Mouse (Mus musculus): ENCODE measurements around the gene Pilra.
A peak's percentile ranks its signal among the peaks of the same experiment; 100 is the strongest.
"Not testable (repeated sequence)": the region's sequence is repeated elsewhere in the genome, so short reads cannot be mapped to it uniquely, and the experiment has no call there.

Pilra gene

DNA sequence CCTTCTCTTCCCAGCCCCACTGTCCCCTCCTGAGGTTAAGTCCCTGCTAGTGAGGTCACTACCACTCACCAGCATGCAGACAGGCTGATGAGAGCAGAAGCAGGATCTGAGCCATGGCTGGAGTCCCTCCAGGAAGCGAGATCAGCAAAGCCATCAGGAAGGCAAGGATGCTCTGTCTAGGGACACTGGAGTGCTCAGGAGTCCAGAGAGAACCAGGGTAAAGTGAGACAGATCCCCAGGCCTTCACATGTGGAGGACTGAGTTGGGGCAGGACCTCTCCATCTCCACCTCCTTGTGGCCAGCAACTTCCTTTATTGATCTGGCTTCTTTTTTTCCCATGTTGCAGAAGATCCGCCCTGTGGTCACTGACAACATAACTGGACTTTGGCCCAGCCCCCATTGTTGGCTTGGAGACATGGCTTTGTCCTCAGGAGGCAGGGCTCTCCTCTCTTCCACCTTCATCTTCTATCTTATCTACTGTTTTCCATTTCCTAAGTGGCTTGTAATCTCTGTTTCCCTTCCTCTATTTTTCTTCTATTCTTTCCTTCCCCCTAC is at the start of gene Pilra:
TSS of gene Pilra (minus strand) at position 316 of the 555 bp plus-strand sequence.
- DNase-seq = not testable (repeated sequence)

DNA sequence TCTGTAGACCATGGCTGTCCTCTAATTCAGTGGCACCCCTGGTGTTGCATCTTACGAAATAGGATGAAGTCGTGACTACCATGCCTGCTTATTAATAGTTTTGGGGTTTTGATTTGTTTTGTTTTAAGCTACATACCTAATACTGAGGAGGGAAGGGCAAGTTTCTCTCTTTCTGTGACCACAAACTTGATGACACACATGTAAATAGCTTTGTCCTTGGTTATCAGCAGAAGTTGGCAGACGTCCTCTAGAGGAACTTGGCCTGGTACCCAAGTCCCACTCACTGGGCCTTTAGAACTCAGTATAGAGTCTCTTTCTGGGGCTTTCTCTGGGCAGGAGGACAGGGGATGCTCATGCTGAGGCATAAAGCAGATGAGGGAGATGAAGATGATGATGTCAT is 47.3 kb upstream of the Pilra start:
- no peak for DNase-seq

DNA sequence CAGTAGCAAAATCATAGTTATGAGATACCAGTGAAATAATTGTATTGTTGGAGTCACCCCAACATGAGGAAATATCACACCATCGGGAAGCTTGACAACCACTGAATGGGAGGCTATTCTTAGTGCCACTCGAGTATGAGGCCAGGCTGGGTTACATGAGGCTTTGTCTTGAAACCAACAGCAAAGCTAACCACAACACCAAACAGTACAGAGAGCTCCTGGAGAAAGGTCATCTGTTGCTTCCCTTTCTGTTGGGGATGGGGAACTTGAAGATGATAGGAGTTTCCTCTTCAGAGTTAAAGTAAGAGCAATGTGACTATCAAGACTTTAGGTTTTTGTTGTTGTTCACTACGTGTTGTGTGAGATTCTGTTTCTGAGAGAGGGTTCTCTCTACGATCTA is 46.8 kb upstream of the Pilra start:
- DNase-seq = no peak

DNA sequence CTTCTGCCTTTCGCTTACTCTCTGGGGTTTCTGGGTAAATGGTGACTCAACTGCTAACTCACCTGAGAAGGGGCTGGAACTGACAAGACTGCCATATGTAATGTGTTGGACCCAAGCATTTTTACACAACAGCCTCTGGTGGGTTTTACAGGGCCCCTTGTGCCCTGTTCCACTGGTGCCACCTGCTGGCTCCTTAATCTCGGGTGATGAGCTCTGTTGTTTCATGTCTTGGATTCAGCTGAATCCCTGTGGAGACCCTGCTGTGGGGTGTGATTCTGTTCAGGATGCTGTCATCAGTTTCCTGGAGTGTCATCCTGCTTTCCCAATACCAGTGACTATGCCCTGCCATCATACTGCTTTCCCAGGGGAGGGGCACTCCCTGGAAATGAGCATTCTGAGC is 41.8 kb upstream of the Pilra start:
- DNase-seq = peak; percentile 76

DNA sequence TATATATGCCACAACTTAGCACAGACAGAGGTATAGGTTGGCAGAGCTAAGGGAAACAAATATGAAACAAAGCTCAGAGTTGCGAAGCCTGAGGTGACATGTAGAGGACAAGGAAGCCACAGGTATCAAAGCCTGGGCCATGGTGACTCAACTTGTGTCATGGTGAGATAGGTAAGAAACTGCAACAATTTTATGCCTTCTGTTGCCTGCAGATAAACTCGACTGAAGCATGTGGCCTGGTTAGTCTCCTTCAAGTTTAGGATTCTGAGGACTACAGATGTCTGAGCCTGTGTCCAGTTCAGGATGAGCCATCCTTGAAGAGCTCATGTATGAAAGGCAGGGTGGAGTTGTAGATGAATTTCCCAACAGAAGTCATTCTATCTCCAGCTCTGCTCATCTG is 39.0 kb upstream of the Pilra start:
- DNase-seq = no peak

DNA sequence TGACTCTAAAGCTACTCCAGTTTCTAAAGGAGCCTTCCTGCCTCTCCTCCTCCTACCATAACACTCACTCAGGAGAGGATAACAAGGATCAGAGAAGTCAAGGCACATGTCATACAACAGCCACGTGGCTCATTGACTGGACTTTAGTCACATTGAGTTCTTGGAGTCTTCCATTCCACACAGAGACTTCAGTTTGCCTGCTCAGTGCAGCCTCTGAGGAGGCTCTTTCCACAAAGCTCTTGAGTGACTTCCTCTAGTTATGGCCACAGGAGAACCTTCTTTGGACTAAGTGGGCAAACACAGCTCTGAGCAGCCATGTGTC is 36.3 kb upstream of the Pilra start:
- DNase-seq = not testable (repeated sequence)

DNA sequence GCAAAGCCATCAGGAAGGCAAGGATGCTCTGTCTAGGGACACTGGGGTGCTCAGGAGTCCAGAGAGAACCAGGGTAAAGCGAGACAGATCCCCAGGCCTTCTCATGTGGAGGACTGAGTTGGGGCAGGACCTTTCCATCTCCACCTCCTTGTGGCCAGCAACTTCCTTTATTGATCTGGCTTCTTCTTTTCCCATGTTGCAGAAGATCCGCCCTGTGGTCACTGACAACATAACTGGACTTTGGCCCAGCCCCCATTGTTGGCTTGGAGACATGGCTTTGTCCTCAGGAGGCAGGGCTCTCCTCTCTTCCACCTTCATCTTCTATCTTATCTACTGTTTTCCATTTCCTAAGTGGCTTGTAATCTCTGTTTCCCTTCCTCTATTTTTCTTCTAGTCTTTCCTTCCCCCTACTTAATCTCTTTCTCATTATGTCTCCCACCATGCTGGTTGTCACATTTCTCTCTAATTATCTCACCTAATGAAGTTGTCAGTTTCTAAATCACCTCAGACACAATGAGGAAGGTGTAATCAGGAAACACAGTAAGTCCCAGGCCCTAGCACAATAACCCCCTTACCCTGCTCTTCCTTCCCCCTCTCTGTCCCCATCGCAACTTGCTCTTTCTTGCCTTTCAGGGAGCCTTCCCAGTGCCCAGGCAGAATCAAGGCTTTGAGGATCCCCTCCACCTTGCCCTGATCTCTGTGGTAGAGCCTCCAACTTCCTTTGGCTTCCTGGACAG is 35.7 kb upstream of the Pilra start, which contains the start of gene Pilrb2:
TSS of gene Pilrb2 (minus strand) at position 172 of the 737 bp plus-strand sequence.
- not testable (repeated sequence) for DNase-seq

DNA sequence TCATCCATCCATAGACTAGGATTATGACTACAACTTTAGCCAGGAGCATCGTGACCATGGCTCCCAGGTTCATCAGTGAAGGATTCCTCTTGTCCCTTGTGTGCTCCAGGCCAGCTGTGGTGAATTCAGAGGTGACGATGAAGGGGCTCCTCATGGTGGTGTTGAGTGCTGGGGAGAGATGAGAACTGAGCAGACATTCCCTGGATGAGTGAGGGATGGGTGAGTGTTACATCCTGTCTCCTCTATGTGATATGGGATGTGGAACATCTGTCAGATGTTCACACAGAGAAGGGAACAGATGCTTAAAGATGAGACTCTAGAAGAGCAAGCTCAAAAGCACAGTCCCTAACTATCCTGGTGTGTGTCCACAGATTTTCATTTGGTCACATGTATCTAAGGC is 32.5 kb upstream of the Pilra start:
- DNase-seq = not testable (repeated sequence)

DNA sequence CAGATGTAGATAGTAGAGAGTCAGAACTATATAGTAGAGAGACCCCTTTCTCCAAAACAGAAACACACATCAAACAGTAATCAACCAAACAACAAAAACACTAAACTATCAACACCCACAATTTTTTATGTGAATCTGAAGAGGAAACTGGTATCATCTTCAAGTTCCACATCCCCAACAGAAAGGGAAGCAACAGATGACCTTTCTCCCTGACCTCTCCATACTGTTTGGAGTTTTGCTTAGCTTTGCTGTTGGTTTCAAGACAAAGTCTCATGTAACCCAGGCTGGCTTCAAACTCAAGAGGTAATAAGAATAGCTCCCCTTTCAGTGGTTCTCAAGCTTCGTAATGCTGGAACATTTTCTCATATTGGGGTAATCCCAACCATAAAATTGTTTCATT is 27.9 kb upstream of the Pilra start:
- DNase-seq = not testable (repeated sequence)

DNA sequence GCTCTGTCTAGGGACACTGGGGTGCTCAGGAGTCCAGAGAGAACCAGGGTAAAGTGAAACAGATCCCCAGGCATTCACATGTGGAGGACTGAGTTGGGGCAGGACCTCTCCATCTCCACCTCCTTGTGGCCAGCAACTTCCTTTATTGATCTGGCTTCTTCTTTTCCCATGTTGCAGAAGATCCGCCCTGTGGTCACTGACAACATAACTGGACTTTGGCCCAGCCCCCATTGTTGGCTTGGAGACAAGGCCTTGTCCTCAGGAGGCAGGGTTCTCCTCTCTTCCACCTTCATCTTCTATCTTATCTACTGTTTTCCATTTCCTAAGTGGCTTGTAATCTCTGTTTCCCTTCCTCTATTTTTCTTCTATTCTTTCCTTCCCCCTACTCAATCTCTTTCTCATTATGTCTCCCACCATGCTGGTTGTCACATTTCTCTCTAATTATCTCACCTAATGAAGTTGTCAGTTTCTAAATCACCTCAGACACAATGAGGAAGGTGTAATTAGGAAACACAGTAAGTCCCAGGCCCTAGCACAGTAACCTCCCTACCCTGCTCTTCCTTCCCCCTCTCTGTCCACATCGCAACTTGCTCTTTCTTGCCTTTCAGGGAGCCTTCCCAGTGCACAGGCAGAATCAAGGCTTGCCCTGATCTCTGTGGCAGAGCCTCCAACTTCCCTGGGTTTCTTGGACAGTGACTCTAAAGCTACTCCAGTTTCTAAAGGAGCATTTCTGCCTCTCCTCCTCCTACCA is 22.1 kb upstream of the Pilra start, which contains the start of gene Pilrb1:
TSS of gene Pilrb1 (minus strand) at position 147 of the 751 bp plus-strand sequence.
- DNase-seq = not testable (repeated sequence)

DNA sequence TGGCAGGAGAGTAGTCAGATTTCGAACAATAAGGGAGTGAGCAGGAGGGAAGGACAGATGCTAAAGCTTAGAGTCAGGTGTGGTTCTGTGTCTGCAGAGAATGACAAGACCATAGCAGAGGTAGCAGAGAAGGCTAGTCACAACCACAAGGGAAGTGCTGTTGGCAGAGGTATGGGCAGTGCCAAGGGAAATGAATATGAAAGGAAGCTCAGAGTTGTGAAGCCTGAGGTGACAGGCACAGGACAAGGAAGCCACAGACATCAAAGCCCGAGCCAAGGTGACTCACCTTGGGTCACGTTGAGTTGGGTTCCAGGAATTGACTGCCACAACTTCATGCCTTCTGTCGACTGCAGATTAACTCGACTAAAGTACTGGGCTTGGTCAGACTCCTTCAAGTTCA is 20.8 kb upstream of the Pilra start:
- DNase-seq = not testable (repeated sequence)

DNA sequence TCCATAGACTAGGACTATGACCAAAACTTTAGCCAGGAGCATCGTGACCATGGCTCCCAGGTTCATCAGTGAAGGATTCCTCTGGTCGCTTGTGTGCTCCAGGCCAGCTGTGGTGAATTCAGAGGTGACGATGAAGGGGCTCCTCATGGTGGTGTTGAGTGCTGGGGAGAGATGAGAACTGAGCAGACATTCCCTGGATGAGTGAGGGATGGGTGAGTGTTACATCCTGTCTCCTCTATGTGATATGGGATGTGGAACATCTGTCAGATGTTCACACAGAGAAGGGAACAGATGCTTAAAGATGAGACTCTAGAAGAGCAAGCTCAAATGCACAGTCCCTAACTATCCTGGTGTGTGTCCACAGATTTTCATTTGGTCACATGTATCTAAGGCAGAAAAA is 18.8 kb upstream of the Pilra start:
- DNase-seq = not testable (repeated sequence)

DNA sequence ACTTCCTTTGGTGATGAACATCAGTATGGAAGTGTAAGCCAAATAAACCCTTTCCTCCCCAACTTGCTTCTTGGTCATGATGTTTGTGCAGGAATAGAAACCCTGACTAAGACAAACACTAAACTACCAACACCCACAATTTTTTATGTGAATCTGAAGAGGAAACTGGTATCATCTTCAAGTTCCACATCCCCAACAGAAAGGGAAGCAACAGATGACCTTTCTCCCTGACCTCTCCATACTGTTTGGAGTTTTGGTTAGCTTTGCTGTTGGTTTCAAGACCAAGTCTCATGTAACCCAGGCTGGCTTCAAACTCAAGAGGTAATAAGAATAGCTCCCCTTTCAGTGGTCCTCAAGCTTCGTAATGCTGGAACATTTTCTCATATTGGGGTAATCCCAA is 14.2 kb upstream of the Pilra start:
- DNase-seq = not testable (repeated sequence)

DNA sequence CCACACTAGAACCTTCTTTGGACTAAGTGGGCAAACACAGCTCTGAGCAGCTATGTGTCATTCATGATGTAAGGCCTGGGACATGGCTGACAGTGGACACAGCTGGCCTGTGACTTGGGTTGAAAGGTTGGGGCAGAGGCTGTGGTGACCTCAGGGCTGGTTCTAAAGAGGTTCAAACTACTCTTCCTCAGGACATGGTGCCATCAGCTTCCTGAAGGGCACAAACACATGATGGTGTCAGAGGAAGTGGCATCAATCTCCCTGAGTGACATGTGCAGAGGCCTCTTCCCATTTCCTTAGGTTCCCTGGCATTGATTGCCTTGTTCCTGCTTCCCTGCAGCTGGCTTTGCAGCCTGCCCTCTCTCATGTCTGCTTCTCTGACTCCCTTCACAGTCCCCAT is 1.0 kb upstream of the Pilra start:
- not testable (repeated sequence) for DNase-seq

DNA sequence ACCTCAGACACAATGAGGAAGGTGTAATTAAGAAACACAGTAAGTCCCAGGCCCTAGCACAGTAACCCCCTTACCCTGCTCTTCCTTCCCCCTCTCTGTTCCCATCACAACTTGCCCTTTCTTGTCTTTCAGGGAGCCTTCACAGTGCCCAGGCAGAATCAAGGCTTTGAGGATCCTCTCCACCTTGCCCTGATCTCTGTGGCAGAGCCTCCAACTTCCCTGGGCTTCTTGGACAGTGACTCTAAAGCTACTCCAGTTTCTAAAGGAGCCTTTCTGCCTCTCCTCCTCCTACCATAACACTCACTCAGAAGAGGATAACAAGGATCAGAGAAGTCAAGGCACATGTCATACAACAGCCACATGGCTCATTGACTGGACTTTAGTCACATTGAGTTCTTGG is 530 bp upstream of the Pilra start:
- DNase-seq = no peak

DNA sequence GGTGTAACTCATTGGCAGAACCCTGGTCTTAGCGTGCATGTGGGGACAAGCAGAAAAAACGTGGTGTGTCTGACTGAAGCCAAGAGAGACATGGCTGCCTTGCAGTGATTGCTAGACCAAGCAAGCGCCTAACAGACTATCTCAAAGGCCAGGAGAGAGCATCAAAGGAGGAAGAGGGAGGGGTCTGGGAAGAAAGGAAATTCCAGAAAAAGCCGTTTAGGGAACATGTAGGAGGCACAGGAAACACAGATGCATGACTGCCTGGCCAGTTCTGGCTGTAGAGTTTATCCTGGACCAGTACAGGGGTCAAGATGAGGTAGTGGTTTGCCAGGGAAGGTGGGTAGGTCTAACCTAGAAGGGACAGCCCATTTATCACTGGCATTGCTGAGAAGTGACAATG is 2.6 kb downstream of the Pilra start:
- no peak for DNase-seq

DNA sequence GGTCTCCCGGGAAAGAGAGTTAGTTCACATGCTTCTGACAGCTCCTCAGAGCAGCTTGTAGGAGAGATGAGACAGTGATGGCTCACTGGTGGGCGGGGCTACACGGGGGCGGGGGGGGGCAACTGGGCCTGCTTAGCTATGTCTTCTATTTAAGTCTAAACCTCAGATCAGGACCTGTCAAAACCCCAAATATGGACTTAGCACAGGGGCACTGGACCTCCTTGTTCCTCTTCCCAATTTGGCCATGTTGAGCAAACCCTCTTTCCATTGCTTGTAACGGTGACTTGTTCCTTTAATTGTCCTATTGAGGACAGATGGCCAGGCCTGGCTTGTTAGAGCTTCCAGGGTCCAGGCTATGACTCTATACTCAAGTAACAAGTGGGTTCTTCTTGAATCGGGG is 4.6 kb downstream of the Pilra start:
- no peak for DNase-seq

DNA sequence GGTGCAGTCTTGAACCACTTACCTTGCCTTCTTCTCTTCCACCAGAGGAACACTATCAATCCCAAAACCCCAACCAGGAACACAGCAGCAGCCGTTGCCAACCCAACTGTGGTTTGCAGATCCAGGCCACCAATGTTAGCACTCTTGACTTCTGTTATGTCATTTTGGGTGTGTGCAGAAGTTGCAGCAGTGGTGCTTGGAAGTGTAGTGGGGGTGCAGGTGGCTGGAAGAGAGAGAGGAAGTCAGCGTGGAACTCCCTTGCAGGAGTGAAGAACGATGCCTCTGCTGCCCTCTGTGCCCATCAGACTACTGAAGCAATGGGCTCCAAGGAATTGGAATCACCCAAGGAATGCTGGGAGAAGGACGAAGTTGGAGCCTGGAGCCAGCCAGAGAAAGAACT is 5.0 kb downstream of the Pilra start:
- no peak for DNase-seq

DNA sequence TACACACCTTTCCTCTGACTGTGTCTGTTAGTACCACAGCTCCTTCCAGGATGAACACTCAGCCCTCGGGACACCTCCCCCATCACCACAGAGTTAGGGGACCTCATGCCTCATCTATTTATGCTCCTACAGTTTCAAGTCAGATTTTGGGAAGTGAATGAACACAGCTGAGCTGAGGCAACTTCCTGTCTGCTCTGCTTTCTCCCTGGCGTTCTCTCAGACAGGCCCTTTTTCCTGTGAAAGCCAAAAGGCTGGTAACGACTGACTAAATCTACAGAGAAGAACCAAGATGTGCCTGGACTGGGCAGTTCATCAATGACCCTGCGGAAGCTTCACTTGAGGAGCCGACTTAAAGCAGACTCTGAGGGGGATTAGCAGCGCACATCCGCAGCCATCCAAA is 5.8 kb downstream of the Pilra start:
- no peak for DNase-seq

DNA sequence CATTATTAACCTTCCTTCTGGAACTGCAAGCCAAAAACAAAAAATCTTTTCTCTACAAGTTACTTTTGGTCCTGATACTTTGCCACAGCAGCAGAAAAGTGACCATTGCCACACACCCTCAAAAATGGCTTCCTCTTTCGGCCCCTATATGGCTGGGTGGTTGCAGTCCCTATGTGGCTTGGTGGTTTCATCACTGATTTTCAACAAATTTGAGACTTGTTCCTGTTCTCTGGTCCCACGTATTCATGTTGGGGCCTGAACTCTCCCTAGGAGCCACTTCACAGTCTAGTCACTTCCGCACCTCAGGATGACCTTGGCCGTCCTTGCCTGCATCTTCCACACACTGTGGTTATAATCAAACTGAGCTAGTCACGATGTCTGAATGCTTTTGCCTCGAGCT is 7.4 kb downstream of the Pilra start:
- no peak for DNase-seq

DNA sequence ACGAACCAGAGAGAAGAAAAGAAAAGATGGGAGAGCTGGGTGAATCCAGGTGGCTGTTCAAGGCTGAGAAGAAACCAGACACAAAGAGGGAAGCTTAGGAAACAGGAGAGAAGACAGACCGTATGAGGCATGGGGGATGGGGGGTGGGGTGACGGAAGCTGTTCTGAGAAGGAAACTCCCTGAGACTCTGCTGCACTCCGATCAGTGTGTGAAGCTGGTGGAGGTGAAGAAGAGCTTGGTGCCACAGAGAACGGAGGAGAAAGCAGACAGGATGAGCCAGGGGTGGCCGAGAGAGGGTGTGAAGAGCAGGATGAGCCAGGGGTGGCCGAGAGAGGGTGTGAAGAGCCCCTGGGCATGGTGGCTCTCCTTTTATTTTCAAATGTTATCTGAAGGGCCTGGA is 9.7 kb downstream of the Pilra start:
- peak; percentile 12 for DNase-seq

DNA sequence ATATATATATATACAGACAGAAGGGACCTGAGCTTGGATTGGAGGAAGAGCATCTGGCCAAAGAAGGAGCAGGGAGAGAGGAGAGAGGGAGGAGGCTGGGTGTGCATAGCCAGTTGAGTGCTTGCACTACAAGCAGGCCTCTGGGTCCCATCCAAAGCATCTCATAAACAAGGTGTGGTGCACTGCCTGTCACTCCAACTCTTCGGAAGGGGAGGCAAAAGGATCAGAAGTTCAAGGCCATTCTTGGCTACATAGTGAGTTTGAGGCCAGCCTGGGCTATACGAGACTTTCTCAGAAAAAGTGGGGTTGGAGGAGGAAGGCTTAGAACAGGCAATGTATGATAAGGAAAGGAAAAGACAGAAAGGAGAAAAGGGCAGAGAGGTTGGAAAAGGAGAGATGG is 10.1 kb downstream of the Pilra start:
- no peak for DNase-seq

DNA sequence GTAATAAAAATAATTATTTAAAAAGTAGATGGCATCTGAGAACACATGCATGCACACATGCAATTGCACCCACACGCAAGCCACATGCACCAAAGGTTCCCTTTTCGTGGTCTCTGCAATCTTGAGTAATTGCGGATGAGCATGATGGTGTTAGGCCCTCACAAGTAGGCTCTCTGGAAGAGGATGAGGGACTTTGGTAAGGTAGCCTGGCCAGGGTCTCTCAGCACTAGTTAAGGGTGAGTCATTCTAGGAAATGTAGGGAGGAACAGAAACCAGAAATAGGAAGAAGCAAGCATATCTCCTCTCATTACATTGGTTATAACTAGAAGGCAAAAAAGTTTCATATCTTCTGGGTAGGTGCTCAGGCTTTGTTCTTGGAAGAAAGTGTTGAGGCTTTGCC is 11.1 kb downstream of the Pilra start:
- DNase-seq = no peak

DNA sequence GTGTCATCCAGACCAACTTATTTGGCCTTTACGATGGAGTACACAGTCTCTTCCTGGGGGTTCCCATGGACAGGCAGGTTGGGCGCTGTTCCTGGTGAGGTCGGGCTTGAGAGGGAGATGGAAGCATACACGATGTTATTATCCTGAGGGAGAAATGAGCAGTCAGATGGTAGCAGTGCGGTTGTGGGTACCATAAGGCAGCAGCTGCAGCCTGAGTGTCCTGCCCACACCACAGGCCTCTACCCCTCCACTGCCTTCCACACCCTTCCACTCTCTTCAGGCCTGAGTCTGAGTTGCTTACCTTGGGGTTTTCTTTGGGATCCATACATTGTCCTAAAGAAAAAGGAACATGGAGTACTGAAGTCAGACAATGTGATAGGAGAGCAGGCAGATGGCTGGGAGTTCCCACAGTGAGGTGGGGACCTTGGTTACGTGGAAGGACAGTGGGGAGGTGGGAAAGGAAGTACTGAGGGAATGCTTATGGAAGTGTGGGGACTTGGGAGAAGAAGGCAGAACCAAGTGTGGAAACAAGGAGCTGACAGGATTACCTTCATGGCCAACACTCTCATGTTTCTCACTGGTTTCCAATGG is 12.5 kb downstream of the Pilra start:
- no peak for DNase-seq
